Mouse (Mus musculus) ES-E14 (cell line): Measurements from ENCODE around the gene H2al1m. TPM values are rescaled to one million over a fixed set of nuclear protein-coding genes. Genes with fewer than 3 reads are reported as not detected.

Source experiments
- DNase-seq: peaks from one replicate; pipeline ENCODE4 v3.0.0-alpha.2; 2013; ENCODE audit warnings: low read depth, low spot score
- H3K27ac ChIP-seq: 2 replicates; pipeline ENCODE4 v1.5.1; 2012; ENCODE audit warnings: low read depth, mild to moderate bottlenecking, low read length, moderate library complexity, mixed read lengths; ENCODE audit not compliant: poor library complexity, insufficient read depth, severe bottlenecking
- H3K36me3 ChIP-seq: 2 replicates; pipeline ENCODE4 v1.6.1; 2012; ENCODE audit warnings: mild to moderate bottlenecking, low read length, moderate library complexity, mixed read lengths; ENCODE audit not compliant: control insufficient read depth, poor library complexity, insufficient read depth, severe bottlenecking
- H3K4me1 ChIP-seq, 2 experiments: fragments of 150-350 bp in 1 of 2; sonication (generic) in 1 of 2; 2 replicates each; pipeline ENCODE4 v1.6.1; 2012; ENCODE audit warnings: low read length in 2 of 2, mild to moderate bottlenecking in 1 of 2, mixed read lengths in 1 of 2; ENCODE audit not compliant: control insufficient read depth in 2 of 2, insufficient read depth in 2 of 2, poor library complexity in 1 of 2
- H3K4me3 ChIP-seq, 2 experiments: fragments of 150-350 bp in 1 of 2; sonication (generic) in 1 of 2; 2 replicates each; pipeline ENCODE4 v1.5.1; 2012; ENCODE audit warnings: low read length in 2 of 2, low read depth in 1 of 2, mild to moderate bottlenecking in 1 of 2, mixed read lengths in 1 of 2; ENCODE audit not compliant: insufficient read depth in 1 of 2, poor library complexity in 1 of 2, severe bottlenecking in 1 of 2
- H3K9ac ChIP-seq: 2 replicates; pipeline ENCODE4 v1.6.1; 2012; ENCODE audit warnings: low read depth, mild to moderate bottlenecking, low read length, mixed read lengths; ENCODE audit not compliant: poor library complexity, insufficient read depth, severe bottlenecking
- H3K9me3 ChIP-seq: fragments of 150-350 bp; sonication (generic); 2 replicates; pipeline ENCODE4 v1.6.1; 2012; ENCODE audit warnings: low read depth, mild to moderate bottlenecking, low read length; ENCODE audit not compliant: control insufficient read depth, insufficient read depth
- CHD2 ChIP-seq: IDR thresholded peaks from 2 replicates; pipeline ENCODE4 v1.6.1; 2014; ENCODE audit warnings: mild to moderate bottlenecking, low read depth, low read length, inconsistent platforms
- HCFC1 ChIP-seq: IDR thresholded peaks from 2 replicates; pipeline ENCODE4 v1.6.1; 2012; ENCODE audit warnings: low read length, inconsistent platforms, borderline replicate concordance; ENCODE audit not compliant: insufficient read depth
- MAFK ChIP-seq: IDR thresholded peaks from 2 replicates; pipeline ENCODE4 v1.6.1; 2014; ENCODE audit warnings: mild to moderate bottlenecking, low read depth, low read length, inconsistent platforms; ENCODE audit not compliant: insufficient read depth
- ZC3H11A ChIP-seq: IDR thresholded peaks from 2 replicates; pipeline ENCODE4 v1.6.1; 2012; ENCODE audit warnings: low read depth, mild to moderate bottlenecking, inconsistent platforms, low read length, borderline replicate concordance
- ZNF384 ChIP-seq: IDR thresholded peaks from 2 replicates; pipeline ENCODE4 v1.6.1; 2012; ENCODE audit warnings: low read depth, low read length, inconsistent platforms
- in situ Hi-C, 2 experiments: fragments of 600-800 bp; cut with MboI; formaldehyde crosslinking; loops; one replicate each; pipeline ENCODE4 v1.15.1; 2025; ENCODE audit warnings: low sequenced_read_pairs in 2 of 2, inconsistent platforms in 1 of 2; ENCODE audit not compliant: unreplicated experiment in 2 of 2
- total RNA-seq: library from RNA; depleted of rRNA; stranded (reverse); fragments of 300-350 nt; gene quantifications from 2 replicates; pipeline ENCODE4 v1.2.3, GENCODE M21; 2012

The H2al1m gene
- total RNA-seq, 1 experiment = not detected

- no peak overlapping the region for H3K27ac ChIP-seq
- DNase-seq = no peak
- in situ Hi-C loops = no loop called here
- no peak overlapping the region for H3K9ac ChIP-seq
- no peaks in the 10 kb centered on the region for H3K4me1 ChIP-seq
- no peaks in the 10 kb centered on the region for H3K36me3 ChIP-seq
- no peaks in the 10 kb centered on the region for H3K9me3 ChIP-seq
- H3K4me3 ChIP-seq = no peak overlapping the region
- TF ChIP-seq HCFC1 = no peak
Measured at GRCm38 (mm10) chrX:9248911-9249310, 34.7 kb upstream of the H2al1m start.

DNA sequence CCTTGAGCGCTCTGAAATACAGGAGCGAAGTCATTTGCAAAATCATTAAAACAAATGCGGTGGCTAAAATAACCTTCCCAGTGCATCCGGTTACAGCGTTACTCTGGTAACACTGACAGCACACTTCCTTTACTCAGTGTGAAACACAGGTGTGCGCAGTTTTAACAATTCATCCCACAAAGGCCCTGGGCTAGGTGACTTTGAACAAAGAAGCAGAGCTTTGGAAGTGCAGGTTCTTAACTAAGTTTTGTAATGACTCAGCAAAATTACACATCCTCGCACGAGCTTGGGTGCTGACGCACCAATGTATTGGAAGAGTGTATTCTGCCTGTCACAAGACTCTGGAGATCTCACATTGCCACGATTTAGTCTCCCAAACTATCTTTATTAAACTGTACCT lies 29.6 kb upstream of the H2al1m start:
- no peak for DNase-seq
- in situ Hi-C loops = no loop called here
- TF ChIP-seq ZC3H11A = no peak
- TF ChIP-seq HCFC1 = no peak
- TF ChIP-seq CHD2 = no peak
- TF ChIP-seq MAFK = peak; percentile 90
- no peak overlapping the region for H3K27ac ChIP-seq
- H3K9ac ChIP-seq = no peak overlapping the region
- H3K4me3 ChIP-seq = no peak overlapping the region
- H3K36me3 ChIP-seq = no peaks in the 10 kb centered on the region
- H3K4me1 ChIP-seq = no peaks in the 10 kb centered on the region
- H3K9me3 ChIP-seq = no peaks in the 10 kb centered on the region

GRCm38 (mm10) chrX:9254901-9255300 lies 28.7 kb upstream of the H2al1m start:
- in situ Hi-C loops = no loop called here
- H3K4me1 ChIP-seq = no peaks in the 10 kb centered on the region
- no peak overlapping the region for H3K4me3 ChIP-seq
- H3K36me3 ChIP-seq = no peaks in the 10 kb centered on the region
- no peak for DNase-seq
- no peaks in the 10 kb centered on the region for H3K9me3 ChIP-seq
- no peak overlapping the region for H3K27ac ChIP-seq
- TF ChIP-seq HCFC1 (no peak), MAFK (no peak), ZNF384 (no peak), ZC3H11A (no peak), CHD2 (no peak)
- H3K9ac ChIP-seq = no peak overlapping the region

- Histone ChIP-seq H3K4me1 (no peaks in the 10 kb centered on the region), H3K36me3 (no peaks in the 10 kb centered on the region), H3K4me3 (no peak within 1 kb of the TSS), H3K9me3 (no peaks in the 10 kb centered on the region), H3K27ac (no peak within 1 kb of the TSS), H3K9ac (no peak within 1 kb of the TSS)
- TF ChIP-seq ZNF384 (no peak), ZC3H11A (no peak), HCFC1 (no peak), CHD2 (no peak)
- no peak for DNase-seq
- in situ Hi-C loops = no loop called here
Measured at GRCm38 (mm10) chrX:9256766-9257165, 26.8 kb upstream of the H2al1m start, which contains the start of gene Gm14862. Gm14862 (minus strand) TSS chrX:9256899.

DNA sequence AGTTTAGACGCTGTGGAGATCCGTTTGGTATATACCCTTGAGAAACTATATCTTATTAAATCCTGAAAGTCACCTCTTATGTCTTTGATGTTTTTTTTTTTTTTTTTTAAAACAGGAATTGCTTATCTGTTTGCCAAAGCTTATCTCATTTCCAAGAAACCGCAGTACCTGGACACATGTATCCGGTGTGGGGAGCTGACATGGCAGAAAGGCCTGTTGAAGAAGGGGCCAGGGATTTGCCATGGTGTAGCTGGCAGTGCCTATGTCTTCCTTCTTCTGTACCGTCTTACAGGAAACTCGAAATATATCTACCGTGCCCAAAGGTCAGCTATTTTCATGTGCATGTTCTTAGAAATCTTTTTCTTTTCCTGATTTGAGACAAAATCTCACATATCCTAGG lies 25.7 kb upstream of the H2al1m start:
- TF ChIP-seq MAFK (no peak), CHD2 (no peak), HCFC1 (no peak), ZNF384 (no peak), ZC3H11A (no peak)
- no peaks in the 10 kb centered on the region for H3K4me1 ChIP-seq
- no peak overlapping the region for H3K27ac ChIP-seq
- in situ Hi-C loops = no loop called here
- no peak overlapping the region for H3K9ac ChIP-seq
- H3K4me3 ChIP-seq = no peak overlapping the region
- H3K9me3 ChIP-seq = no peaks in the 10 kb centered on the region
- H3K36me3 ChIP-seq = no peaks in the 10 kb centered on the region
- no peak for DNase-seq
